Mouse (Mus musculus): ENCODE data around the gene Mrpl14. TPM values are rescaled to one million over a fixed set of nuclear protein-coding genes. Genes with fewer than 3 reads are reported as not detected.
A peak's percentile ranks its signal among the peaks of the same experiment; 100 is the strongest.

Mrpl14 gene
- total RNA-seq (2018; cell fraction: chromatin; rRNA removed) = 10 to 100 TPM in 4 of 26 experiments, 1 to 10 TPM in 21, not detected in 1; 2.0 to 13.0 (median 6.9) TPM
- 10 to 100 TPM; 28.8 to 53.5 (median 41.8) TPM for total RNA-seq (2018; cell fraction: cytosol; rRNA removed)
- 10 to 100 TPM in 11 of 26 experiments, 1 to 10 TPM in 15; 3.8 to 16.9 (median 9.7) TPM for total RNA-seq (2018; cell fraction: nucleus; rRNA removed)
- polyA plus RNA-seq (2018) = 20.1 to 56.1 TPM (median 46.2 TPM) in 3 replicates

GRCm38 (mm10) chr17:45686093-45686619 lies at the start of gene Mrpl14:
Gene Mrpl14 (plus strand): TSS chr17:45686322.
- Histone ChIP-seq H3K4me3 (ENCODE audit: inconsistent target) (peak within 1 kb of the TSS; percentile 98), H3K79me2 (ENCODE audit: inconsistent target) (peaks cover 59% of the 10 kb centered on the region), H3K27ac (peak within 1 kb of the TSS; percentile 62), H3K36me3 (ENCODE audit: inconsistent target) (no peaks in the 10 kb centered on the region)
- under 1% methylated on average over 43 of the region's 50 CpGs for WGBS (ENCODE audit: missing documents)

- Histone ChIP-seq H3K36me3 (ENCODE audit: inconsistent target) (no peaks in the 10 kb centered on the region), H3K79me2 (ENCODE audit: inconsistent target) (no peaks in the 10 kb centered on the region), H3K27ac (no peak overlapping the region), H3K4me3 (ENCODE audit: inconsistent target) (no peak overlapping the region)
- 74% methylated on average over 15 of the region's 16 CpGs for WGBS (ENCODE audit: missing documents)
Observed at GRCm38 (mm10) chr17:45638596-45639295, 47.4 kb upstream of the Mrpl14 start.

DNA sequence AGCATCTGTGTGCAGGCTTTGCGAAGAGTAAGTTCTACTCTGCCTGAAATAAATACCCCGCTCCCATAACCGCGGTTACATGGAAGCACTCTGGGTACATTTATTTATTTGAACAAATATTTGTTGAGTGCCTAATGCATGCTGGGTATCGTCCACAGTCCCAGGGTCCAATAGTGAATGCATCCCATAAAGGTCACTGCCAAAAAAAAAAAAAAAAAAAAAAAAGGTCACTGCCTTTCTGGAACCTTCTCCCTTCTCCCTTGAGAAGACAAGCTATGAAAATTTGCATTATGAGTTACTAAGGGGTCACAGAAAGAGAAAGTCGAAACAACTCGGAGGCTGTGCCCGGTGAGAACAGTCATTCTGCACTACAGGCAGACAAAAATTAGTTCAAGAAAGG lies 44.1 kb upstream of the Mrpl14 start:
- Histone ChIP-seq H3K36me3 (ENCODE audit: inconsistent target) (no peaks in the 10 kb centered on the region), H3K4me3 (ENCODE audit: inconsistent target) (no peak overlapping the region), H3K27ac (no peak overlapping the region), H3K79me2 (ENCODE audit: inconsistent target) (no peaks in the 10 kb centered on the region)
- WGBS (ENCODE audit: missing documents) = 95% methylated on average over 8 of the region's 8 CpGs

GRCm38 (mm10) chr17:45642701-45643100 lies 43.4 kb upstream of the Mrpl14 start:
- Histone ChIP-seq H3K4me3 (ENCODE audit: inconsistent target) (no peak overlapping the region), H3K27ac (no peak overlapping the region), H3K36me3 (ENCODE audit: inconsistent target) (no peaks in the 10 kb centered on the region), H3K79me2 (ENCODE audit: inconsistent target) (no peaks in the 10 kb centered on the region)
- 14% methylated on average over 11 of the region's 12 CpGs for WGBS (ENCODE audit: missing documents)

DNA sequence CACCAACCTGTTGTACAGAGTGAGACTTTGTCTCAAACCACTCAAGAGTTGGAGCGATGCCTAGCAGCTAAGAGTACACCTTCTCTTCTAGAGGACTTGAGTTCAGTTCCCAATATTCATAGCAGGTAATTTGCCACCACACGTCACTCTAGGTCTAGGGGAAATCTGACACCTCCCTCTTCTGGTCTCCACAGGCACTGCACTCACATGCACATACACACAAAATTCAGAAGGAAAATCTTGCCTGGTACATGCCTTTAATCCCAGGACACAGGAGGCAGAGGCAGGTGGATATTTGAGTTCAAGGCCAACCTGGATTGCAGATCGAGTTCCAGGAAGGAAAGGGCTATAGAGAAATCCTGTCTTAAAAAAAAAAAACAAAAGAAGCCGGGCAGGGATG lies 41.9 kb upstream of the Mrpl14 start:
- Histone ChIP-seq H3K79me2 (ENCODE audit: inconsistent target) (no peaks in the 10 kb centered on the region), H3K27ac (no peak overlapping the region), H3K36me3 (ENCODE audit: inconsistent target) (no peaks in the 10 kb centered on the region), H3K4me3 (ENCODE audit: inconsistent target) (no peak overlapping the region)
- 94% methylated on average over 2 of the region's 4 CpGs for WGBS (ENCODE audit: missing documents)

DNA sequence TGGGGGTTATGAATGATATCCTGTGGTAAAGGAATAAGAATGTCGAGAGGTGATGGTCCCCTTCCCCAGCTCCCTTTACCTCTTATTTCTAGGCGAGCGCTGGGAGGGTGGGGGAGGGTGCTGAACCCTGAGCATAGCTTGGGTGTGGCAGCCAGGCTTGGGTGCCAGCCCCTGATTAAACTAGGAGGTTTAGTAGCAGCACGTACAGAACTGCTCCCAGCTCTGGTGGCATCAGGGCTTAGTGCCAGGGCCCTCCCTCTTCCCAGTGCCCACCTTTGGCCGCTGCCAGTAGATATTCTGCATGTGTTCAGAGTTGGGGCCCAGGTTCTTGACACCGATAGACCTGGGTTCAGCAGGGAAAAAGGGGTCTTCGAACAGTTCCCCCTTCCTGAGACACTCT lies 32.9 kb upstream of the Mrpl14 start:
- Histone ChIP-seq H3K79me2 (ENCODE audit: inconsistent target) (no peaks in the 10 kb centered on the region), H3K4me3 (ENCODE audit: inconsistent target) (no peak overlapping the region), H3K36me3 (ENCODE audit: inconsistent target) (no peaks in the 10 kb centered on the region), H3K27ac (no peak overlapping the region)
- 91% methylated on average over 7 of the region's 7 CpGs for WGBS (ENCODE audit: missing documents)

DNA sequence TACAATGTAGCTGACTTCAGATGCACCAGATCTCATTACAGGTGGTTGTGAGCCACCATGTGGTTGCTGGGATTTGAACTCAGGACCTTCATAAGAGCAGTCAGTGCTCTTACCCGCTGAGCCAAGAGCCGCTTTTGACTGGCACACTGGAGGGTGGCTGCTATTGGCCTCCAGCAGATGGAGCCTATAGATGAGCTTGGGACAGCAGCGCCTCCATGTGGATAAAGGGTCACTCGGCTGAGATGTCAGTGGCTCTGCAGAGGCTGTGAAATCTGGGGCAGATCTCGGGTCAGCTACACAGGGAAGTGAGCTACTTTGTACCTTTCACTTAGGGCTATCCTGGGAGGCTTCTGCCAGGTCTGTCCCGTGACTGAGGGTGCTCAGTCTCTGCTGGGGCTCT lies 30.3 kb upstream of the Mrpl14 start:
- no peaks in the 10 kb centered on the region for H3K79me2 ChIP-seq (ENCODE audit: inconsistent target)
- H3K36me3 ChIP-seq (ENCODE audit: inconsistent target) = no peaks in the 10 kb centered on the region
- no peak overlapping the region for H3K4me3 ChIP-seq (ENCODE audit: inconsistent target)
- WGBS (ENCODE audit: missing documents) = 38% methylated on average over 6 of the region's 6 CpGs
- no peak overlapping the region for H3K27ac ChIP-seq

GRCm38 (mm10) chr17:45659225-45659624 lies 26.9 kb upstream of the Mrpl14 start, which contains the start of gene Capn11:
Gene Capn11 (minus strand): TSS chr17:45659325.
- Histone ChIP-seq H3K79me2 (ENCODE audit: inconsistent target) (no peaks in the 10 kb centered on the region), H3K36me3 (ENCODE audit: inconsistent target) (no peaks in the 10 kb centered on the region), H3K4me3 (ENCODE audit: inconsistent target) (no peak within 1 kb of the TSS), H3K27ac (no peak within 1 kb of the TSS)
- WGBS (ENCODE audit: missing documents) = 88% methylated on average over 3 of the region's 4 CpGs

DNA sequence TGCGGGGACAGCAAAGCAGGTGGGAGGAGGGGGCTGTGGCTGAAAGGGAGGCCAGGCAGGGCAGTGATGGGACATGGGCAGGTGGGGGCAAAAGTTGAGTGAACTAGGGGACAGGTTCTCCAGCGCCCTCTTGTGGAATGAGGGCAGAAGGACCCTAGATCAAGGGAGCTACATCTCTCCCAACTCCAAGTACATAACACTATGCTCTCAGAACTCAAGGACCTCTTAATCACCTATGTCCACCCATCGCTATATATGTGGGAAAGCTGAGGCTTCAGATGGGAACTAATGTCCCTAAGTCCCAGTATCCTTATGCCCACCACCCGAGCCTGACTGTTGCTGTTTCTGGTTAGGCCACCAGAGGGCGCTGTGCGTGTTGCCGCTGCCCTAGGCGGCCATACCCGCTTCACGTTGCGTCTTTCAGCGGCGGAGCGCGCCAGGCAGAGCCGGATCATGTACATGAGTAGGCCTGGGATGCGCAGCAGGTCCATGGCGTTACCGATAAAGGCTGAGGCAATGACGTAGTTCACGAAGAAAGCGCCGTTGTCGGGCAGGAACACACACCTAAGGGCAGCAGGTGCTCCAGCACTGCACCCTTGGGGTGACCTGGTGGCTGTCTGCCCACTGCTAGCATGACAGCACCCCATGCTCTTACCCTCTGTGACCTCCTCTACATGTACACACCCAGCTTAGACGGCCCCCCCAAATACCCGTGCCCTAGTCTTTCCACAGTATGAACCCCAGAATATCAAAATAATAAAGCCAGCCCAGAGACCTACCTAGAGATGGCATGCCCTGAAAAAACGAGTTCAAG lies 22.8 kb upstream of the Mrpl14 start:
- Histone ChIP-seq H3K27ac (no peak overlapping the region), H3K79me2 (ENCODE audit: inconsistent target) (no peaks in the 10 kb centered on the region), H3K36me3 (ENCODE audit: inconsistent target) (no peaks in the 10 kb centered on the region), H3K4me3 (ENCODE audit: inconsistent target) (no peak overlapping the region)
- WGBS (ENCODE audit: missing documents) = 35% methylated on average over 27 of the region's 27 CpGs

DNA sequence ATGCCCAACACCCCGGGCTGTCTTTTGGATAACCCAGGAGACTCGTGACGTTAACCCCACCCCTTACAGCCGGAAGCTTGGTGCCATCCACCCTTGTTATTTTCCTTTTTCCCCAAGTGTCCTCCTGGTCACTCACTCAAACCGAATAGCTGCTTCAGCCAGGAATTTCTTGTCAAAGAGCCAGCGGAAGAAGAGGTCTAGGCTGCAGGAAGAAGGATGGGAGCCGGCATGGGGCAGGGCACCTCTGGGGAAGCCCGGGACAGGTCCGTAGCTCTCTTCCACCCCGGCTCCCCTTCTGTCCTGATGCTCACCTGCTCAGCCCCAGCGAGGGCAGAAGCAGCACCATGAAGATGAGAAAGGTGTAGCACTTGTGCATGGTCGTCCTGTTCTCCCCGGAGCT lies 21.5 kb upstream of the Mrpl14 start:
- WGBS (ENCODE audit: missing documents) = 98% methylated on average over 13 of the region's 13 CpGs
- H3K4me3 ChIP-seq (ENCODE audit: inconsistent target) = no peak overlapping the region
- no peak overlapping the region for H3K27ac ChIP-seq
- no peaks in the 10 kb centered on the region for H3K79me2 ChIP-seq (ENCODE audit: inconsistent target)
- no peaks in the 10 kb centered on the region for H3K36me3 ChIP-seq (ENCODE audit: inconsistent target)

DNA sequence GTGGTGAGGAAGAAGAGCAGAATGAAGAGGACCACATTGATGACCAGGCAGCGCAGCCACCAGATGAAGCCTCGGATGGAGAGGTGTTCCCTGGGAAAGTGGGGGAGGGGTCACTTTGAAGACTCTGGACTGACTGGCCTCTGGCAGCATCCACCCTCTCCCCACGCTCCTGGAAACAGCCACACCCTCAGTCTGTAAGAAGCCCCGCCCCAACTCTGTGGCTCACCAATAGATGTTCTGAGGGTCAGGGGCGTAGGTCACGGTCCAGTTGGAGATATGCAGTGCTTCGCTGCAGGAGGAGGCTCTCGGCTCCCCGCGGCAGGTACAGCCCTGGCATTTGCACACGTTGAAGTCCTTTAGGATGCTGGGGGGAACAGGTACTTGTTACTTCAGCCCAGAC lies 20.0 kb upstream of the Mrpl14 start:
- Histone ChIP-seq H3K27ac (no peak overlapping the region), H3K4me3 (ENCODE audit: inconsistent target) (no peak overlapping the region), H3K79me2 (ENCODE audit: inconsistent target) (no peaks in the 10 kb centered on the region), H3K36me3 (ENCODE audit: inconsistent target) (no peaks in the 10 kb centered on the region)
- WGBS (ENCODE audit: missing documents) = 95% methylated on average over 11 of the region's 11 CpGs

GRCm38 (mm10) chr17:45667481-45667880 lies 18.6 kb upstream of the Mrpl14 start:
- WGBS (ENCODE audit: missing documents) = 92% methylated on average over 8 of the region's 10 CpGs
- H3K79me2 ChIP-seq (ENCODE audit: inconsistent target) = no peaks in the 10 kb centered on the region
- no peak overlapping the region for H3K4me3 ChIP-seq (ENCODE audit: inconsistent target)
- no peaks in the 10 kb centered on the region for H3K36me3 ChIP-seq (ENCODE audit: inconsistent target)
- H3K27ac ChIP-seq = no peak overlapping the region

DNA sequence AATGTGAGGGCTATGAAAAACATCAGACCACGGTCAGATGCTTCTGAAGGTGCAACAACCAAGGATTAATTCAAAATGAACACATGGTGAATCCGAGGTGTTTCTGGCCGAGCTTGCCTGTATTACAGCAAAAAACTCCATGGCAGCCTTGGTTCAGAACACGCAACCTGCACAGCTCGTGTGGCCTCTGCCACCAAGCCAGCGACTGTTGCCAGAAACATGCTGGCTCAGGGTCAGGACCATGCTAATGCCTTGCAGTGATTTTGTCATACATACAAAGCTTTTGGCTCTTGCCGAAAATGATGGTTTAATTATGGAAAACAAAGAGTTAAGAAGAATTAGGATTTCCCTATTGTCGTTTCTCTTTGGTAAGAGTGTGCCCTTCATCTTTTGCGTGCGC lies 18.1 kb upstream of the Mrpl14 start:
- H3K36me3 ChIP-seq (ENCODE audit: inconsistent target) = no peaks in the 10 kb centered on the region
- H3K27ac ChIP-seq = no peak overlapping the region
- no peaks in the 10 kb centered on the region for H3K79me2 ChIP-seq (ENCODE audit: inconsistent target)
- 94% methylated on average over 10 of the region's 10 CpGs for WGBS (ENCODE audit: missing documents)
- H3K4me3 ChIP-seq (ENCODE audit: inconsistent target) = no peak overlapping the region

- 0 out of 2 replicates have a peak, but pooled peaks cover 3% of the 10 kb centered on the region for H3K36me3 ChIP-seq (ENCODE audit: inconsistent target)
- no peaks in the 10 kb centered on the region for H3K79me2 ChIP-seq (ENCODE audit: inconsistent target)
- H3K27ac ChIP-seq = no peak overlapping the region
- 89% methylated on average over 1 of the region's 1 CpGs for WGBS (ENCODE audit: missing documents)
- H3K4me3 ChIP-seq (ENCODE audit: inconsistent target) = no peak overlapping the region
Observed at GRCm38 (mm10) chr17:45671821-45672220, 14.3 kb upstream of the Mrpl14 start.

GRCm38 (mm10) chr17:45672598-45672997 lies 13.5 kb upstream of the Mrpl14 start:
- Histone ChIP-seq H3K4me3 (ENCODE audit: inconsistent target) (no peak overlapping the region), H3K27ac (no peak overlapping the region), H3K79me2 (ENCODE audit: inconsistent target) (no peaks in the 10 kb centered on the region), H3K36me3 (ENCODE audit: inconsistent target) (0 out of 2 replicates have a peak, but pooled peaks cover 3% of the 10 kb centered on the region)
- 48% methylated on average over 2 of the region's 2 CpGs for WGBS (ENCODE audit: missing documents)

Measured in macrophage (primary cell).